Mouse (Mus musculus) brain, adult 10 weeks (tissue): ENCODE results near the gene Gpatch1. TPM values are rescaled to one million over a fixed set of nuclear protein-coding genes. Genes with fewer than 3 reads are reported as not detected.

Experiments used
- polyA plus RNA-seq: library from polyadenylated mRNA; stranded (reverse); fragments of 350-450 nt; fragmentation: Illumina TruSeq; extraction: RNeasy Lipid Tissue Mini Kit (QIAGEN cat#74804); gene quantifications from one replicate; pipeline ENCODE4 v1.2.3, GENCODE M21; 2015; ENCODE audit warnings: low read depth, low replicate concordance

The Gpatch1 gene
- polyA plus RNA-seq: 17.5 TPM

DNA sequence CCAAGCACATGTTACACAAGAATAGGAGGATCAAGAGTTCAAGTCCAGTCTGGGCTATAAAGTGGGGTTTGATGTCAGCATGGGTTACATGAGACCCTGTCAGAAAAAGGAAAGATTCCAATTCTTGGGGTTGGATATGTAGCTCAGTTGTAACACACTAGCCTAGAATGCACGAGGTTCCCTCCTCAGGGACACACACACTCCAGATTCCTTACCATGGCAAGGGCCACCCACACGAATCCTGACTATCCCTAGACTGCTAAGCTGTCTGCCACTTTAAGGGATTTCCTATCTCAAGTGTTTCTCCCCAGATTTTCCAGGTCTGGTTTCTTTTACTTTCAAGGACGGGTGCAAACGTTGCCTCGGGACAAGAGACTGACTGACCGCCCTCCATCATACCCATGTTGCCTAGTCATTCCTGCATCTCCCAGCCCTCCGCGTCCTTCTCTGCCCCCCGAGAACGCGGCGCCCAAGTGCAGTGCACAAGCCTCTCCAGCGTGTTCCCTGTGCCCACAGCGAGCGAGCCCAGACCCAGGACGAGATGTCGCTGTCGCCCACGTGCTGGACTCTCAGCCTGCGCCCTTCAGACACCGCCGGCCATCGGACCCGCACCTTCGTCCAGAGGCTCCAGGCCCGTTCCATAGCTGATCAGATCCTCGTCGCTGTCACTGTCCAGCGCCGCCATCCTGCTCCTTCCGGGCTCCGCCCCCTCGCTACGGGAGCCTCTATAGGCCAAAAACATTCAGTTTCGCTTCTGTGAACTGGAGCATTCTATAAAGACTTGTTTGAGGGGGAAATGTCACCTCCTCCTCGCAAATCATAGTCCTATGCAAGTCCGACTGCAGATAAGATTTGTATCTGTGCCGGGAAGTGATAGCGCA lies at the start of gene Gpatch1:
Gene Gpatch1, minus strand, starts transcription at position 712 of the 881 bp plus-strand sequence.

DNA sequence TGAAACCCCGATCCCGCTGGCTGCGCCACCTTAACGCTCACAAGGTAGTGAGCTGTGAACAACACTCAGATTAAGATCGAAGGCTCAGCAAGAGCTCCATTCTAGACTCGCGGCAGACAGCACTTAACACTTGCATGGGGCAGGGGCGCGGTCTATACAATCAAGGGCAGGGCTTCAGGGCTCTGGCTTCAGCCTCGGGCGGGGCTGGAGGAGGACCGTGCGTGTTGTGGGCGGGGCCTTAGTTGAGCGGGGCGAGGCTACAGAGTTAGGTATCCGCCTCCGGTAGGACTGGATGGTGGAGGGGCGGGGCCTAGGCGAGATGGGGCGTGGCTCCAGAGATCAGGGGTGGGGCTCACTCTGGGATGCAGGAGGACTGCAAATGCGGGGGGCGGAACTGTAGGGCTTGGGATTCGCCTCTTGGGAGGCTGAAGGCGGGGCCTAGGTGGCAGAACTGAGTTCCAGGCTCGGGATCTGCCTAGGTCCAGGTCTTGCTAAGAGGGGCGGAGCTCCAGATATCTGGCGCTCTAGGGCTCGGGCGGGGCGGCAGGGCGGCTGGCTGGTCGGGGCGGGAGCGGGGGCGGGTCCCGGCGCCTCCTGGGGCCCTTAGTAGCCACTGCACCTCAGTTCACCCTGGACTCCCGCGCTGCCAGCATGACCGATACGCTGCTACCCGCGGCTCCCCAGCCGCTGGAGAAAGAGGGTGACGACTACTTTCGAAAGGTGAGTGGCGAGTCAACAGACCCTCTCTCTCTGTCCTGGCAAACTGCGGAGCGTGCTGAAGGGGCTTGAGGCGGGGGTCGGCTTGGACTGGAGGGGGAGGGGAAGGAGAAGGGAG lies 15.7 kb upstream of the Gpatch1 start, which contains the start of gene Rhpn2:
Gene Rhpn2, plus strand, starts transcription at position 479 of the 835 bp plus-strand sequence.

Other genes starting within 250 kb of the Gpatch1 start
- 5.7 TPM for gene Cebpa, start 199.1 kb downstream of the Gpatch1 start, polyA plus RNA-seq
- 44.1 TPM for gene Slc7a10, start 132.1 kb downstream of the Gpatch1 start, polyA plus RNA-seq
- gene Lrp3, start 102.9 kb downstream of the Gpatch1 start, polyA plus RNA-seq: 56.0 TPM
- gene Rhpn2, start 15.7 kb upstream of the Gpatch1 start, polyA plus RNA-seq: 5.9 TPM
- 7.1 TPM for gene Faap24, start 78.4 kb upstream of the Gpatch1 start, polyA plus RNA-seq
- 17.4 TPM for gene Cep89, start 78.6 kb upstream of the Gpatch1 start, polyA plus RNA-seq
- gene Slc7a9, start 130.4 kb upstream of the Gpatch1 start, polyA plus RNA-seq: not detected
- 0.12 TPM for gene Tdrd12, start 219.3 kb upstream of the Gpatch1 start, polyA plus RNA-seq
- 163 TPM for gene Nudt19, start 237.9 kb upstream of the Gpatch1 start, polyA plus RNA-seq